Mouse (Mus musculus) spleen, postnatal 4 days (tissue): ENCODE data around the gene Prkcq.
"Not testable (repeated sequence)": the region's sequence is repeated elsewhere in the genome, so short reads cannot be mapped to it uniquely, and the experiment has no call there.

ENCODE experiments used
- DNase-seq, 2 experiments: peaks; one replicate each; pipeline ENCODE4 v3.0.0; 2022; ENCODE audit warnings: low spot score in 2 of 2

Gene Prkcq

DNA sequence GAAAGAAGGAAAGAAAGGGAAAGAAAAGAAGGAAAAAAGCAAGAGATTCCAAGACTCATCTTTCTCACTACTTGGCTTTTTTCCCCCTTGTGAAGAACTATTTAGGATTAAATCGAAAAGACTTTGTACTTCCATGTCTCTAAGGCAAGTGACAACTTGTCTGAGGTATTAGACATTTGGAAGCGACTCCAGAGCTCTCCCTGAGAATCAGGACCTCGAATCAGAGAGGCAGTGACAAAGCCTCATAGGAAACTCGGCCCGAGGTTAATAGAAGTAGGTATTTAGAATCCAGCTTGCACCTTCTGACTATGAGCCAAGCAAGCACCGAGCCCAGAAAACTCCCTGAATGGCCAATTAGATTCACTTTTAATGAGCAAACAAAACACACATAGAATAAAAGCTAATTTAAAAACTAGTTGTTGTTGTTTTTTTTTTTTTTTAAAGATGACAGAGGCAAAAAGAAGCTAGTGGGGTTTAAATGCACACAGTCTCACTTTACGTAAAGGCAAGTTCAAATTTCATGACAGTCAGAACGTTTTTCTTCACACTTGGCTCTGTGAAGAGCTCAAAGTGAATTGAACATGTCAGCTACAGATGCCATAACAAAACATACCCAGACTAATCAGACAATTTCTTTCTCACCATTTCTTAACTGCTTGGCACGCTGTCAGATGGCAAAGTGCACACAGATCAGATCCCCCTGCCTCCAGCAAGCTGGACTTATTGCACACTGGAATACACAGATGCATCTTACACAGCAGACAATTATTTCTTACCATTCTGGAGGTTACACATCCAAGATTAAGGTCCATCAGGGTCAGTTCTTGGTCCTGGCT is 119.9 kb downstream of the Prkcq start:
- no peak for DNase-seq

DNA sequence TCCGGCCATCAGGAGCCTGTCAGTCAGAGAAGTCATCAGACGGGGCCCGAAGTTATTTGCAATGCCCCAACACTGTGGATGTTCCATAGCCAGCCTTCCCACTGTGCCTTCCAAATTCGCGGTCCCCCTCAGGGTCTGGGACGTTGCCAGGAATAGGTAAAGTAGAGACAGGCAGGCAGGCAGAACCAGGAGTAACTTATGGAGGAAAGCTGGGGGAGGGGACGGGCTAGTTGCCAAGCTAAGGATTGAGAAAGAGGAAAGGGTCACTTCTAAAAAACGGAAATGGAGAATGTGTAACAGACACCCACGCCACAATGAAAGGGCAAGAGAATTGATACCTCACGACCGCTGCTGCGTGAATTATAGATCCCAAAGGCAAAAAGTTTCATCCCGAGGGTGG is 121.2 kb downstream of the Prkcq start:
- DNase-seq: no peak

DNA sequence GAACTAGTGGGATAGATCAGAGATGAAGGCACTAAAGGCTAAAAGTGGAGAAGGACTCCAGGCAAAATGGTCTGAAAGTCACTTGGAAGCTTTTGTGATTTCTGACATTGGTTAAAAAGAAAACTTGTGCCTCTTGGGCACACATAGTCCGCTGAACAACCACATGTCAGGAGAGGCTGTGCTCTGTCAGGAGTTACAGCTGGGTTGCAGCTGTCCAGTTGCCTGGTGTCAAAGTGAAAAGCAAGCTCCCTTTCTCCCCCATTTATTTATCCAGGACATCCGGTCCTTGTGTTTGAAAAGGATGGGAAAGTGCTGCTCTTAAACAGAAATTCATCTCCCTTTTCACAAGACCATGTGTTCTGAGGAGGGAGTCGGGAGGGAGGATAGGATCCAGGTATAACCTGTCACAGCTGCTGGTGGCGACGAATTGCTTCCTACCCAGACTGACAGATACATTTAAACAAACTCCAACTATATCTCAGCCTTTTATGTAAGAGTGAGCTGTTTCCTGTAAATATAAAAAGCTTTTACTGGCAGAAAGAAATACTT is 122.8 kb downstream of the Prkcq start:
- no peak for DNase-seq

DNA sequence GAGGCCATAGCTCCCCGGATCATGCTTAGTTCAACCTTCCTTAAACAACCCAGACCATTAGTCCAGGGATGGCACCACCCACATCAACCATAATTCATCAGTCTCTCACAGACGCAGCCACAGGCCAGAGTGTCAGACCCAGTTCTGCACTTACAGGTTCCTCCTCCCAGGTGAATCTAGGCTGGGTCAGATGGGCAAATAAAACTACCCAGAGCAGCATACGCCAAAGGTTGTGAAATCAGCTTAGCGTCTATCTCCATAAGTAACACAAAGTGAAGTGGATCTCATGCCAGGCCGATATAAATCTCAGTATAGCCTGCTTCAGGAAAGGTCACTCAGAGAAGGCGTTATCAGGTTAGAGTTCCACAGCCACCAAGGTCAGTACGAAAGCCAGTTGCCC is 126.9 kb downstream of the Prkcq start:
- DNase-seq: no peak

DNA sequence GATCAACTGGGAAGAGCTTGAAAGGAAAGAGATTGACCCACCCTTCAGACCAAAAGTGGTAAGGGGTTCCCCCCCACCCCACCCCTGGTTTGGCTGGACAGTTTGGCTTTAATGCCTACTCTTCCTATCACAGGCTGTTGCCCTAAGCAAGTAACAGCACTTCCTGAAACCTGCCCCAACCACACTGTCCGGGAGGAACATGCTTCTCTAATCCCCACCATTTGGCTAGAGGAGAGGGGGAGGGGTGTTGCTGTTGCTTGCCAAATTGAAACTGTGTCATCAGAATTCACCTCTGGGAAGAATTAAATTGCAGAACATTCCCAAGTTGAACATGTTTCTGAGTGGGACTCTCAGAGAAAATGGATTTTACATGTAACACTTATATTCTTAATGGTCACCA is 127.5 kb downstream of the Prkcq start:
- DNase-seq: no peak

DNA sequence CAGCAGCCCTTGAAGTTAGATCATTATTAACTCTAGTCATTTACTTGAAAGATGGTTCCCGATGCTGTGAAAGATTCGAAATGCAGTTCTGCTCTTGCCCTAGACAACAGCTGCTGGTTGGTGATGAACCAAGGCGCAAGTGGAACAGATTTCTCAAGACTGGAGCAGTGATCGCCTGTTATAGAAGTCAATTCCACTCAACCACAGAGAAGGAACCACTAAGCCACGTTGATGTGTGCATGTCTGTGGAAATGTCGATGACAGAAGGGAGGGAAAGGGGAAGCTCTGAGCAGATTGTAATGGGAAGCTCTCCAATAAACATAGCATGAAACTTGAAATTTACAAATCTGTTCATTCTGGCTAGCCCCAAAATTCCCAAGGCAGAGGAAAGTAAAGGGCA is 128.5 kb downstream of the Prkcq start:
- no peak for DNase-seq

DNA sequence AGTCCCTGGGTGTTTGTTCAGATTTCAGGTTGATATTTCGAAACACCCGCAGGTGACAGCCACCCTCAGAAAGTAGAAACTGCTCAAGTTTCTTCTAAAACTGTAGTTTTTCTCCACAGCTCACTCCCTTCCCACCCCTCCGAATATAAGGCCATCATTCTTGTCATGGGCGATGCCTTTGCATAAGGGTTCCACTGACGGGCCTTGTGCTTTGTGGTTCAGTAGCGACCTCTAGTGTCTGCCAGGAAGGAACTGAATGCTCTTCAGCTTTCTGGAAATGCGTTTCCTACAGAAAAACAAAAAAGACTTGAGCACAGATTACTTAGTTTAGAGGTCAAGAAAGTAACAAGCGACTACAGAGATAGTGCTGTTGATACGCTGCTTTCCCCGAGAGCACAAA is 148.3 kb downstream of the Prkcq start:
- DNase-seq: no peak

DNA sequence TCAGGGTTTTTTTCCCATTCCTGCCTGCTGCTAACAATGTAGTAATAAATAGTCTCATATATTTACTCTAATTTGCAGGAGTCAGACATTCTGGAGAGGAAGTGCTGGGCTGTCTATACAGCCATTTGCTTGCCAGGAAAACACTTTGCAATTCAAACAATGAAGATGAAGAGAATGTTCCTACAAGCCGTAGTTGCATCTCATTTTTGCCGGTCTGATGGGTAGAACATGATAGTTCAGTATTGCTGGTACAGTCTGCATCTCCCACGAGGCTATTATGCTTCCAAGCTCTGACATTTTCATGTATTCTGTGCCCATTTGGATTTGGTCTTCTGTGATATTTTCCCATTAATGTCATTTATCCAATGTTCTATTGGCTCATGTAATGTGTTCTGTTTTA is 150.5 kb downstream of the Prkcq start:
- no peak for DNase-seq

DNA sequence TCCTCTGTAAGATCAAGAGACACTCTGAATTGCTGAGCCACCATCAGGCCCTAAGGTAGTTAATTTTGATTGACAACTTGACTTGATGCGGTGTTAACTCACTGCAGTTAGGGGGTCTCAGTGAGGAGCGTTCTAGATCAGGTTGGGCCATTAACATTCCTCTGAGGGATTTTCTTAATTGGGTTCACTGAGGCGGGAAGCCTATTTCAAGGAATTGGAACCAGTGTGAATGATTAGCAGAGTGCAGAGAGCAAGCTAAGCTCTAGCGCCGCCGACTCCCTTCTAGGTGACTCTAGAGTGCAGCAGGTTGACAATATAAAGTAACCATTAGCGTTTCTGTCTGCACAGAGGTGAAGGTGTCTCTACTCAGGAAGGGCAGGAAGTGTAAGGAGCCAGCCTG is 155.4 kb downstream of the Prkcq start:
- no peak for DNase-seq

DNA sequence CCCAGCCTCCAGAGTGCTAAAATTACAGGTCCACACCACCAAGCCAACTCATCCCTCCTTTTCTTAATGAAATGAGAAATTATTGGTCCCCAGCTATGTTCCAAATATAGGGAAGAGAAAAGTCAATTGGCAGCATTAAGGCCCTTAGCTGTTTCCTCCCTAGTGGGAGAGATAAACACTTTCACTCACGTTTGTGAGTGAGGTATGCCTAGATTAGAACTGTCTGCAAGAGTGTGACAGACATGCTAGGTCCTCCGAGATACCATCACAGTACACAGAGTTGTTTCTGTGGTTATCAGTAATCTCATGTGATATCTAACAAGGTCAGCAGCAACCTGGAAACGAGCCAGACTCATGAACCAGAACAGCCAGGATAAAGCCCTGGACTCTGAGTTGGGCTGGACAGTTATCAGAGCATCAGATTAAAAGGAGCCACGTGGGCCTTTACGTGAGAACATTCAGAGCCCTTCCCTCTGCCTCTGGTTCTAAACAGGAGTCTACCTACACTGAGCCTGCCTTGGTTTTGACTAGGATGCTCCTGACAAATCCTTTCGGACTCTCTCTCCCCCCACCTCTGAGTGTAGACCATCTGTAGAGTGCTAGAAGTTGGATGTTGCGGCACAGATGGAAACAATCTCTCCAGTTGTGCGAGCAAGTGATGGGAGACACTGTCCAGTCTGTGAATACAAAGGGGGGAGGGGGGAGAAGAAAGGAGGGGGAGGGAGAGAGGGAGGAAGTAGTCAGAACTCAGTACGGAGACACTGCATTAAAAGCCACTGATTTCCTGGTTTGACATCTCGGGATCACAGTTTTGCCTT is 157.7 kb downstream of the Prkcq start:
- no peak for DNase-seq

DNA sequence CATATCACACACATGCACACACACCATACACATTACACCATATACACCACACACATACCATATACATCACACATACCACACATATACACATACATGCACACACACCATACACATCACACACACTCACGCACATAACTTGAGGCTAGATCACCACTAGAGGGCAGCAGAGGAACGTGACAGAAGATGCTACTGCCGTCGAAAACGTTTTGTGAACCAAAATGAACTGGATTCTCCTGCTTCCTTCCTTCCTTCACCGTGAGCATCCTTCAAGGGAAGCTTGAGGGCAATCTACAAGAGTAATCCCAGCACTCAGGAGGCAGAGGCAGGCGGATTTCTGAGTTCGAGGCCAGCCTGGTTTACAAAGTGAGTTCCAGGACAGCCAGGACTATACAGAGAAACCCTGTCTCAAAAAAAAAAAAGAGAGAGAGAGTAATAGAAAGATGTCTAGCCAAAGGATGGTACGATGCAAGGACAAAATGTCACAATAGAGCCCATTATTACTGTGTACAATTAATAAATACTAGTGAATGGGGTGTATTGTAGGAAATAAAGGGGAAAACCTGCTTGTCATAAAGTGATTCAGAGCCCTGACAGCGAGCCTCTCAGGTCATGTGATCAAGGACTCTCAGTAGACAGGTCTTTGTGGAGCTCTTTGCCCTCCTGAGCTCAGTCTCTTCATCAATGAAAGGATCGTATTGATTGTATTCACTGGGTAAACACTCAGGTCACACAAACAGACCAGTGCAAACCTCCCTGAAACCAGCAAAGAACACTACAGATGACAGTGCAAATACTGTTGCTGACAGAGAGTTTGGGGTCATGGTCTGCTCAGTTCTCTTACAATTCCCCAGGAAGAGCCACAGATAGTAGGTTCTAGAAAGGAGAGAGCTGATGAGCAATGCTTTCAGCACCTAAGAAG is 159.9 kb downstream of the Prkcq start:
- DNase-seq: peak; percentile 48 to 80

DNA sequence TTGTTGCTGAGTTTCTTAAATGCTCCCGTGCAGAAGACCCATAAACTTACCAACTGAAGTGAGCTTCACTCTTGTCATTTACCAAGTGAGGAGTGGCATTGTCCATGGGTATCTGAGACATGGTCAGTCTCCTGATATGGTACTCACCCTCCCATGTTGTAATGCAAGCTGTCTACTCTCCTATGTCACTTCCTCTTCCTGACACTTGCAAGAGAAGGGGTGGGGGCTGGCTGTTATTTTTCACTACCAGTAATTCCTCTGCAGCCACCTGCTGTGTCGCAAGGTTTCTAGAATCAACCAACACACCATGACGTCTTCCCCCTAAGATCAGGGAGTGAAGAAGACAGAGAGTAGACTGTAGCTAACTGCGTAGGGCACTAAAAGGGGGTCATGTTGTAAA is 160.6 kb downstream of the Prkcq start:
- DNase-seq: peak in 1 of 2 experiments; percentile 27

DNA sequence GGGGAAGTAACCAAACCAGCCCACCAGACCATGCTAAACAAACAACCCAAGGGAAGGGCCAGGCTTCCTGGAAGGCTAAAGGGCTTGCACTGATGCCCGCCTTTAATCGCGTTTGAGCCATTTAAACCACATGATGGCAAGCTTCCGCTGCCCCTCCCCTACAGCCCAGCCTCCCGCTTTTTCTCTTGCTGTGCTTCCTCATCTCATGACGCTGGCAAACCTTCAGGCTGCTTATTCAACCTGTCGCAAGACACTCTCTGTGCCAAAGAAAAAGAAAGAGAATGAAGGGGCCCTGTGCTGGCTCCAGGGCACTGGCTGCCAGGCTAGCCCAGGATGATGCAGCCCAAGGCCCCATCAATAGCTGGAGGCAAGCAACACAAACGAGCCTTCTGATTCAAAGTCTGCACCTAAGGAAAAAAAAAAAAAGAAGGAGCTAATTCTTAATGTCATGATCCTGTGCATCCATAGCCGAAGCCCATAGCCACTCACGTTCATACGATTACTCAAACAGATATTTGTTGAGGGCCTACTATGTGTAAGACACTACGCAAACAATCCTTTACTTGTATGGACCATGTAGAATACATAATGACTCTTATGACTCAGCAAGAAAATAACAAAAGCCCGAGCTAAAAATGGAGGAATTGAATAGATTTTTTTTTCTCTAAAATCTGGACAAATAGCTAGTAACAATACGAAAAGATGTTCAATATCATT is 161.6 kb downstream of the Prkcq start:
- DNase-seq: peak; percentile 41 to 66

DNA sequence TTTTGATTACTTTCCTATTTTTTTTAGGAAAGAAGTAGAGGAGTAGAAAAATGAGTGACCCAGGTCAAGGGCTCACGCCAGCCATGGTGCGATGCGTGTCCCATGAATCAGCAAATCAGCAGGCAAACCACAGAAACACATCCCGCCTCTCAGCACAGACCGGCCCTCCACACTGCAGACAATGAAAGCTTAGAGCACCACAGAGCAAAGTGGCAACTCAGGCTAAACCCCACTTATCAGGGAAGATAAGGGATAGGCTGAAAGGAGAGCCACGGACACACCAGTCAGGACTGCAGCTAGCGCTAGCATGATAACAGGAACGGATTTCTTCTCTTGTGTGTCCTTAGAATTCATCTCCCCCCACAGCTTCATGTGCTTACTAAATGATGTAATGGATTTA is 164.4 kb downstream of the Prkcq start:
- DNase-seq: no peak

DNA sequence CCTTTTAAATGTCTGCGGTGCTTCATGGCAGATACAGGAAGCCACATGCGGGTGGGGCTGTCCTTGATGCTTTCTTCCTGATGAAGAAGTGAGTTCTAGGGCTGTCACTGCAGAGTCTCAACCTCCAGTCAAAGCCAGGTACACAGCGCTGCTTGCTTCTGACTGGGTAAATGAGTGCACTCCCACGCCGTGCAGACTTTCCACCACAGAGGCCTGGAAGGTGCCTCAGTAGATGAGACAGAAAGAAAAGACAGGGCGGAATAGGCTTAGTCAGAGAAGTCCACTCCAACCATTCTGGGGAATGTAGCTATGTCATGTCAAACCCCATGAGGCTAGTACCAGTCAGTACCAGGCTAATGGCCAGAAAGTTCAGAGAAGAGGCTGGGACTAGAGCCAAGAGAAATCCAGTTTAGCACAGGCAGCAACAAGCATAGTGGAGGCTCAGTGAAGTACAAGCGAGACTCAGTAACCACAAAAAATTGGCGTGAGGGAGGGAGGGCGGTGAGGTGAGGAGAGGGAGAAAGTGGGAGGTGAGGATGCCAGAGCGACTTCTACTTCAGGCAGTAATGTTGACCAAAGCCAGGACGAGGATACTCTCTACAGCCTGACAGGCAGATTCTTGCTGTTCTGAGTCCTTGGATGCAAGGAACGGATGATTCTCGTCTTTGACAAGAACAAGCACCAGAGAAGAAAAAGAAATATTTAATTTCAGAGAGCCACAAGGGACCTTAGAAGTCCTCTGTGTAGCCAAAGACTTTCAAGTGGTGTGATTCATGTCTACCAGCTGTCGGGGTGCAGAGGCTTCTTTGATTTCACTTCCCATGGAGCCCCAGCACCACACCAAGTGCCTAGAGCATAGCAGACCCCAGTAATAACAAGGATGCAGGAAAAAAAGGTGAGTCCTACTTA is 167.3 kb downstream of the Prkcq start:
- no peak for DNase-seq

DNA sequence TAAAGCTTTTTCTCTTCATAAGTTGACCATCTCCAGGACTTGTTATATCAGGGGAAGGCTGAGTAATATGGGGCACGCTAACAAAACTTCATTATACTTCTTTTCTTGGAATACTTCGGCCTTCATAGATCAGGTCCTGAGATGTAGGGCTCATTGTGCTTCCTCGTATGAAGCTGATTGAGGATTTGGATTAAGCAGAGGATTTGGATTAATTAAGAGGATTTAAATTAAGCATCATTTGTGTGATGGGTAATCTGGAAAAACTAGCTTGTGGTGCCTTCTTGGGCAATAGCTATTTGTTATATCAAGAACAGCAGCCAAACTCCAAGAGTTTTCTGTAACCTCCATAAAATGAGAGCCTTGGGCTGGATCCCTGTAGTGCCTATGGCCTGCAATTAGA is 172.8 kb downstream of the Prkcq start:
- DNase-seq: no peak

DNA sequence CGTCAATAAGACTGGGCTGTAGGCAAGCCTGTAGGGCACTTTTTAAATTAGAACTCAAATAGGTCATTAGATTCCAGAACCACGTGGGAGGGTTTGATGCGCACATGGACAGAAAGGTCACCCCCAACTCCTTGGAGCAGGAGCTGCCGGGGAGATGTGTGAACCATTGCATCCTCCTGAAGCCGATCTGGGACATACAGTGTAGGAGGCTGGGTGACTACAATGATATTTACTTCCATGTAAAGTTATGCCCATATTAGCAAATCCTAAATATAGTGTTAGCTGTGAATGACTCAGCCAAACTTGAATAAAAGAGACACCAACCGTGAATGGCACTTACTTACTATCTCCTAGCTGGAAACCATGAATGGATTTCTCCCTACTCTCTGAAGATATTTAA is 174.5 kb downstream of the Prkcq start:
- DNase-seq: not testable (repeated sequence)

DNA sequence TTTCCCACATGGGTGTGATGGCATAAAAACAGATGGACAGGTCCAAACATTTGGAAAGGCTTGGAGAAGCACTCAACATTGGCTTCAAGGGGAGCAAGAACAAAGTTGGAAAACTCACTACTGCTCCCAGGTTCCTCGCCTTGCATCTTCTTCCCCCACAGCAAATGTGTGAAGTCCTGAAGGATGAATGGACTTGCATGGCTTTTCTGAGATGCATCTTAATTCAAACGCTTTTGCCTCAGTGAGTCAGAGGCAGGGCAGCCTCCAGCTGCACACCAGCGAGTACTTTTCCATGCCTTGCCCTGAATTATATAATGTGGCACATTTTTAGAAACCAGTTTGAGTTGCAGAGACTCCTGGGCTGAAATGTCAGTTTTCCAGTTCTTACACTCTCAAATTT is 175.9 kb downstream of the Prkcq start:
- no peak for DNase-seq
